Mouse (Mus musculus) ES-Bruce4 (cell line): Measurements from ENCODE around the gene Sass6. TPM values are rescaled to one million over a fixed set of nuclear protein-coding genes. Genes with fewer than 3 reads are reported as not detected.
"Not testable (repeated sequence)": the region's sequence is repeated elsewhere in the genome, so short reads cannot be mapped to it uniquely, and the experiment has no call there.

Experiments
- H3K27ac ChIP-seq: 2 replicates; pipeline ENCODE4 v1.5.1; 2012; ENCODE audit warnings: low read length, inconsistent platforms; ENCODE audit not compliant: insufficient read depth
- H3K27me3 ChIP-seq: 2 replicates; pipeline ENCODE4 v1.6.1; 2012; ENCODE audit warnings: mild to moderate bottlenecking, low read length, inconsistent platforms; ENCODE audit not compliant: control insufficient read depth, poor library complexity, insufficient read depth, severe bottlenecking
- H3K36me3 ChIP-seq: 2 replicates; pipeline ENCODE4 v1.6.1; 2012; ENCODE audit warnings: inconsistent platforms, mild to moderate bottlenecking, low read length, moderate library complexity; ENCODE audit not compliant: control insufficient read depth, poor library complexity, insufficient read depth, severe bottlenecking
- H3K4me1 ChIP-seq: one replicate; pipeline ENCODE4 v1.8.1; 2011; ENCODE audit warnings: low read length; ENCODE audit not compliant: control insufficient read depth, insufficient read depth
- H3K4me3 ChIP-seq: 2 replicates; pipeline ENCODE4 v1.5.1; 2011; ENCODE audit warnings: low read depth, mild to moderate bottlenecking, low read length
- H3K9ac ChIP-seq: 2 replicates; pipeline ENCODE4 v1.6.1; 2012; ENCODE audit warnings: low read depth, mild to moderate bottlenecking, inconsistent platforms; ENCODE audit not compliant: poor library complexity, severe bottlenecking
- H3K9me3 ChIP-seq: replicated peaks from 2 replicates; pipeline ENCODE4 v1.6.1; 2012; ENCODE audit warnings: mild to moderate bottlenecking, low read length, inconsistent platforms; ENCODE audit not compliant: control insufficient read depth, poor library complexity, insufficient read depth, severe bottlenecking
- CTCF ChIP-seq: IDR thresholded peaks from one replicate; pipeline ENCODE4 v1.8.1; 2011; ENCODE audit warnings: low read depth, low read length
- EP300 ChIP-seq: IDR thresholded peaks from 2 replicates; pipeline ENCODE4 v1.6.1; 2011; ENCODE audit warnings: low read depth, low read length; ENCODE audit not compliant: insufficient read depth
- POLR2A ChIP-seq: IDR thresholded peaks from one replicate; pipeline ENCODE4 v1.8.1; 2011; ENCODE audit warnings: low read length; ENCODE audit not compliant: insufficient read depth
- polyA plus RNA-seq: library from polyadenylated mRNA; stranded (reverse); fragments of >200 nt; gene quantifications from 2 replicates; pipeline ENCODE4 v1.2.4, GENCODE M21; 2011; ENCODE audit warnings: low read depth; ENCODE audit not compliant: missing spikeins, insufficient read depth, insufficient read length

Gene Sass6
- polyA plus RNA-seq, 1 experiment: 23.4 TPM

DNA sequence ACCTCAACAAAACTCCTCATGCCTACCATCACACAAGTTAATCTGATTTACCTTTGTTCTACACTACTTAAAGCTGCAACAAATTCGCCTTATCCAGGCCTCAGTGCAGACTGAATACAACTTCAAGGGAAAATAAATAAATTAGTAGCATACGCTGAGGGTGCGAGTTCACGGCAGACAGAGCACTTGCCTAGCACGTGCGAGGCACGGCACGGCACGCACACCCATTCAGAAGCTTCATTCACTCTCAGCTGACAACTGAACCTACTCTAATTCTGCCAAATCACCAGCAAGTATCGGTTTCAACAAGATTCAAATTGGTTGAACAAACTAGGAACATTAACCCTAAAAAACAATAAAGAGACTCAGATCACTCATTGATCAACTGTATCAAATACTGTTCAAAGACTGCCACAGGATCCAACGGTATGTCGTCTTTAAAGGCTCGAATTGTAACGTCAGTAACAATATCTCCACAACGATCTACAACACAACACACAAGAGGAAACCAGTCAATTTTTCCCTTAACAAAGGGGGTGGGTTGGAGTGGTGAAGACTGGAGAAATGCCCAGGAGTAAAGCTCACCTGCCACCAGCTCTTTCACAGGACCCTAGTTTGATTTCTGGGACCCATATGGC lies 64.3 kb downstream of the Sass6 start:
- no peaks in the 10 kb centered on the region for H3K27me3 ChIP-seq
- no peaks in the 10 kb centered on the region for H3K9me3 ChIP-seq
- H3K9ac ChIP-seq: no peak overlapping the region
- no peak for TF ChIP-seq CTCF
- TF ChIP-seq EP300: no peak
- no peak for TF ChIP-seq POLR2A
- H3K27ac ChIP-seq: no peak overlapping the region
- no peaks in the 10 kb centered on the region for H3K36me3 ChIP-seq
- peak overlapping the region; percentile 40 for H3K4me3 ChIP-seq
- peaks cover 8% of the 10 kb centered on the region for H3K4me1 ChIP-seq

DNA sequence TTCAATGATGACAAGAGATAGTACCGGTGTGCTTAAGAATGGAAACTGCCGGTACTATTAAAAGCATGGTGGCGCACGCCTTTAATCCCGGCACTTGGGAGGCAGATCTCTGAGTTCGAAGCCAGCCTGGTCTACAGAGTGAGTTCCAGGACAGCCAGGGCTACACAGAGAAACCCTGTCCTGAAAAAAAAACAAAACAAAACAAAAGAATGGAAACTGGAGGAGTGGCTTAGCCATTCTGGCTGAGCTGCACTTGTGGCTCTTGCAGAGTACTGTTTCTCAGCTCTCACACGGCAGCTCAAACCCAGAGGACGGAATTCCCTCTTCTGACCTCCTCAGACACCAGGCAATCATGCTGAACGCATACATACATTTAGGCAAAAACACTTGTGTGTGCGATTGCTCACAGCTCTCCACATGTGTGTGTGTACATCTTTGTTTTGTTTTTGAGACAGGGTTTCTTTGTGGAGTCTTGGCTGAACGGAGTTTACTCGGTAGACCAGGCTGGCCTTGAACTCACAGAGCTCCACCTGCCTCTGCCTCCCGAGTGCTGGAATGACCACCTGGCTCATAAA lies 65.2 kb downstream of the Sass6 start:
- no peak for TF ChIP-seq POLR2A
- no peak for TF ChIP-seq CTCF
- TF ChIP-seq EP300: no peak
- Histone ChIP-seq H3K9ac (peak overlapping the region; percentile 23; the same call in 1 of the 2 replicates), H3K4me1 (peaks cover 8% of the 10 kb centered on the region), H3K9me3 (no peaks in the 10 kb centered on the region), H3K27me3 (no peaks in the 10 kb centered on the region), H3K27ac (no peak overlapping the region), H3K36me3 (no peaks in the 10 kb centered on the region), H3K4me3 (peak overlapping the region; percentile 19)

DNA sequence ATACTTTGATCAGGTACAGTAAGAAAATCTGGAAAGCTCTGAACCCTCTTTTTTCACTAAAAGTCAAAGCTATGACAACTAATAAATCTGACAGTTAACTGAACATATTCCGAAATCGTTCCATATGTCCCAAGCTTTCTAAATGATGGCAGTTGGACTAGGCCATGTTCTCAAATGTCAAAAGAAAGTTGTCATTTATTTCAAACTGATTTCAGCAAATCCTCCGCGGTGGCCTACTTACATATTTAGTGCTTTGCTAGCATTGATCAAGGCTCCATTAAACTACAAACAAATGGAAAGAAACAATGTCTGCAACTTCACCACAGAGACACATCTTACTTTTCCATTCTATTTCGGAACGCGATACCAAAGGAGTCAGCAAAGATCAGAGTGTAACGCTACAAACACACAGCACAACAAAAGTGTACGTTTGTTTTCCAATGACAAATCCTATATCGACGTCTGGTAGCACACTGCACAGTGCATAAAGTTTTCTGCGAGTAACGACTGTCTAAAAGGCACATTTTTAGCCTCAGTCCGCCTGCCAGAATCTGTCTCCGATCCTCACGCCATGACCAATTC lies 66.6 kb downstream of the Sass6 start:
- H3K4me1 ChIP-seq: peaks cover 4% of the 10 kb centered on the region
- TF ChIP-seq EP300 (no peak), POLR2A (no peak), CTCF (no peak)
- H3K9ac ChIP-seq: peak overlapping the region; percentile 90
- no peaks in the 10 kb centered on the region for H3K9me3 ChIP-seq
- peak overlapping the region; percentile 100 for H3K4me3 ChIP-seq
- peak overlapping the region; percentile 37; the same call in 1 of the 2 replicates for H3K27ac ChIP-seq
- H3K27me3 ChIP-seq: no peaks in the 10 kb centered on the region
- H3K36me3 ChIP-seq: no peaks in the 10 kb centered on the region

DNA sequence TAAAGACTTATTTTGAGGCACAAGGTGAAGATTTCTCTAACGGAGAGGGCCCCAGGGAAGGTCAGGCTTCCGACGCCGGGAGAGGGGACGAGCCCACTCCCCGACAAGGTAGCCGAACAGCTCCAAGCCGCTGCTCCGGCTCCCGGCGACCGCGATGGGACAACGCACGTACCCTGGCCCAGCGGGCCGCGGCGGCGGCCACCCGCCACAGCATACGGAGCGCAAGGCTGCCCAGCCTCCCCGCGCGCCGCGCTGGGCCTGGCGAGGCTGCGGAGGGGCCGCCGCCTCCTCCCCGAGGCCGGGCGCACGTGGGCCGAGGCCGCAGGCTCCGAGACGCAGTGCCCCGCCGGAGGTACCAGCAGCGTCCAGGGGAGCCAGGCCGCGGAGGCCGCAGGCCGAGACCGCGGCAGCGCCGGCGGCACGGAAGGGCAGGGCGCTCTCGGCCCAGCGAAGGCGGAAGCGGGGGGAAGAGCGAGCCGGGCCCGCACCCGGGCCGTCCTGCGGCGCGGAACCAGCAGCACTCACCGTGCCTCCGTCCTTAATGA lies 67.2 kb downstream of the Sass6 start:
- Histone ChIP-seq H3K4me1 (peaks cover 2% of the 10 kb centered on the region), H3K4me3 (peak overlapping the region; percentile 100), H3K27me3 (no peaks in the 10 kb centered on the region), H3K9ac (peak overlapping the region; percentile 90), H3K9me3 (no peaks in the 10 kb centered on the region), H3K27ac (0 out of 2 replicates have a peak overlapping the region, but pooled peaks have one; percentile 37), H3K36me3 (no peaks in the 10 kb centered on the region)
- TF ChIP-seq EP300: no peak

DNA sequence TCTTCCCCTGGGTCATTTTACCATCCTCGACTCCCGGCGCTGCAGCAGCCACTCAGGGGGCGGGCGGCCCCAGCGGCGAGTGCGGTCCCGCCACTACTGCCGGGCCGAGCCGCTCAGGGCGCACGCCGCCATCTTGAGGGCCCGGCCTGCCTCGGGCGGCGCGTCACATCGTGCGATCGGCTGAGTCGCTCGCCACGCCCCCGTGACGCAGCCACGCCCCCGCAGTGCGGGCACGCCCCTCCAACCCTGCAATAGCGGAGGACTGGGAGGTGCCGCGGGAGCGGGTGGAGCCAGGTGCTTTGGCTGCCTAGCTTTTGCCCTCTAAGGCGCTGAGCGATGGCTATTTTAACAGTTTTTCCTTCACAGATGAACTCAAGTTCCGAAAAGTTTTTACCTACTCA lies 67.7 kb downstream of the Sass6 start, which contains the start of gene Mfsd14a:
Gene Mfsd14a, minus strand, starts transcription at position 215 of the 401 bp plus-strand sequence.
- TF ChIP-seq EP300: no peak
- TF ChIP-seq CTCF: no peak
- TF ChIP-seq POLR2A: peak; percentile 62
- peak within 1 kb of the TSS; percentile 90 for H3K9ac ChIP-seq
- H3K36me3 ChIP-seq: no peaks in the 10 kb centered on the region
- peaks cover 2% of the 10 kb centered on the region for H3K4me1 ChIP-seq
- H3K4me3 ChIP-seq: peak within 1 kb of the TSS; percentile 100
- no peaks in the 10 kb centered on the region for H3K9me3 ChIP-seq
- peak within 1 kb of the TSS; percentile 37; the same call in 1 of the 2 replicates for H3K27ac ChIP-seq
- no peaks in the 10 kb centered on the region for H3K27me3 ChIP-seq

DNA sequence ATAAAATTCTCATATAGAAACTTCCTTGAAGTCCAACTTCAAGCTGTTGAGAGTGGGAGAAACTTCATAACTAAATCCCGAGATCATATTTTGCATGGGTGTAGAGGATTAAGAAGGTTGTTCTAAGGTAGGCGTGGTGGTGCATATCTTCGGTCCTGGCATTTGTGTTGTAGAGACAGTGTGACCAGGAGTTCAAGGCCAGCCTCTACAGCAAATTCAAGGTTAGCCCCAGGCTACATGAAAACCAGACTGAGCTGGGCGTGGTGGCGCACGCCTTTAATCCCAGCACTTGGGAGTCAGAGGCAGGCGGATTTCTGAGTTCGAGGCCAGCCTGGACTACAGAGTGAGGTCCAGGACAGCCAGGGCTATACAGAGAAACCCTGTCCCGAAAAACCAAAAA lies 69.5 kb downstream of the Sass6 start:
- H3K9ac ChIP-seq, H3K27ac ChIP-seq, H3K9me3 ChIP-seq, H3K4me3 ChIP-seq, H3K27me3 ChIP-seq, H3K36me3 ChIP-seq, H3K4me1 ChIP-seq: not testable (repeated sequence)

Other genes starting within 250 kb of the Sass6 start
- 3.1 and 3.6 TPM in 2 replicates for gene Cdc14a, start 170.9 kb upstream of the Sass6 start, polyA plus RNA-seq
- 47.6 and 50.9 TPM in 2 replicates for gene Rtca, start 86.8 kb upstream of the Sass6 start, polyA plus RNA-seq
- 34.4 and 37.6 TPM in 2 replicates for gene Dbt, start 81.9 kb upstream of the Sass6 start, polyA plus RNA-seq
- 0.19 TPM in 1 of 2 replicates, not detected in the other for gene Lrrc39, start 32.0 kb upstream of the Sass6 start, polyA plus RNA-seq
- gene Trmt13, start 19.6 kb downstream of the Sass6 start, polyA plus RNA-seq: 32.3 and 32.8 TPM in 2 replicates
- gene Mfsd14a, start 67.7 kb downstream of the Sass6 start, polyA plus RNA-seq: 70.4 and 78.1 TPM in 2 replicates
- not detected in 2 replicates for gene Gm43191, start 86.3 kb downstream of the Sass6 start, polyA plus RNA-seq
- 28.3 and 31.3 TPM in 2 replicates for gene Slc35a3, start 117.8 kb downstream of the Sass6 start, polyA plus RNA-seq
- gene Agl, start 213.2 kb downstream of the Sass6 start, polyA plus RNA-seq: 15.2 and 15.8 TPM in 2 replicates